Mouse (Mus musculus): Measurements from ENCODE around the gene Grik1.

Gene Grik1

GRCm38 (mm10) chr16:87864526-87864925 is 425.5 kb downstream of the Grik1 start:
- no peak for DNase-seq (ENCODE audit: low read depth, low spot score)

DNA sequence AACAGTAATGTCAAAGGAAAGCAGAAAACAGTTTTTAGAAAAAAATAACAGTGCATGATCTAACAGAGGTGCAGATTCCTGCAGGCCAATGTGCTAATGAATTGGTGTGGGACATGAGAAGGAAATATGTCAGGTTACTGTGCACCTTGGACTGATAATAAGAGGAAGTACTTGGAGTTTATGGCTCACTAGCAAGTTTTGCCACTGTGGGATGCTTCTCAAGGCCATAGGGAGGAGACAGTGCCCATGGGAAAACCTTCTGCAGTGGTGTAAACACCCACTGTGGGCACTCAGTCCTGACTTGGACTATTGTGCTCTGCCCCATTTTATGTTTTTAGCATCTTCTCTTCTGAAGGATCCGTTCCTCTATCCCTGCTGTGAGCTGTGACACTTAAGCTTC is 428.3 kb downstream of the Grik1 start:
- DNase-seq (ENCODE audit: low read depth, low spot score), result no peak

DNA sequence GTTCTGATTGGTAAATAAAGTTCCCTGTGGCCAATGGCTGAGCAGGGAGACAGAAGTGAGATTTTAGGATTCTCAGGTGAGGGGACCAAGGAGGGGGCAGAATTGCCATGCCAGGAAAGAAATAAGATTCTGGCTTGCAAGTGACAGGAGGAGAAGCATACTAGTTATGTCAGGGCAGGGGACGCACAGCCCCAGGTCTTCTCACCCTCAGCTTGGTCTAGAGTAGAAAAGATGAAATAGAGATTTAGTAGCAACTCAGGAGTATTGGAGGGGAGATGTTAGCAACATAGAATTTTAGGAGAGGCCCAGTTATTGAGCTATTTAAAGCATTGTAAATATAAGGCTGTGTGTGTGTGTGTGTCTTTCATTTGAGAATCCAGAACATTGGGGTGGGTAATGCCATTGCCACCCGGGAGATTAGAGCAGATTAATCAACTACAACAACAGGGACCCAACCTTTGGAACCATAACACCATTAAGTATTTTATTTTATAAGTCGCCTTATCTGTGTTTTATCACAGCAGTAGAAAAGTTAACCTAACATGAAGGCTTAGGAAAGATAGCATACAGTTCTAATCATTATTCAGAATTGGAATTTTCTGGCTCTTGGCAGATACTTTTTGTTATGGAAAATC is 436.5 kb downstream of the Grik1 start:
- DNase-seq (ENCODE audit: low read depth, low spot score), result no peak

DNA sequence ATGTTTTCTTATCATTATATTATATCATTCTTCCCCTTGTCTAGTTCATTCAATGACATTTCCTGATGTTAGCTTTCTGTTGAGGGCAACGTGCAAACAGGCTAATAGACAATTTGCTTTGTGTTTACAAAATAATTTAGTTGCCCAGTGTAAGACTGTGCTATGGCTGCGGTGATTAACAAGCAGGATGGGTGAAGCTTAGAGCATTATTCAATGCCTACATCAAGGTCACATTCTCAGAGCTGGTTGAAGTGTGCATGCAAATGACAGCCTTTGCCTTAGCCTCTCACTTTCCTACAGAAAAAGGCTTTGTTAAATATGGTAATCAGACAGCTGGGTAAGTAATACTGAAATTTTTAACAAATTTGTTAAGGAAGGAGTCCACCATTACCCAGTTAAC is 438.5 kb downstream of the Grik1 start:
- no peak for DNase-seq (ENCODE audit: low read depth, low spot score)

GRCm38 (mm10) chr16:87848799-87849198 is 441.3 kb downstream of the Grik1 start:
- no peak for DNase-seq (ENCODE audit: low read depth, low spot score)
